Mouse (Mus musculus) megakaryocyte, embryonic 14.5 days (primary cell): ENCODE data around the gene Gm21083.
"Not testable (repeated sequence)": the region's sequence is repeated elsewhere in the genome, so short reads cannot be mapped to it uniquely, and the experiment has no call there.

ENCODE experiments used
- FLI1 ChIP-seq: IDR thresholded peaks from 2 replicates; pipeline ENCODE4 v1.6.1; 2012; ENCODE audit warnings: low read length, inconsistent platforms, mixed read lengths
- GATA1 ChIP-seq: IDR thresholded peaks from 3 replicates; pipeline ENCODE4 v1.6.1; 2012; ENCODE audit warnings: mixed read lengths, low read length, inconsistent platforms, borderline replicate concordance

GRCm38 (mm10) chr5:15573735-15574134, 3.4 kb upstream of the Gm21083 start:
- not testable (repeated sequence) for TF ChIP-seq GATA1, FLI1
